Mouse (Mus musculus) MEL-GATA-1-ER (cell line): ENCODE measurements around the gene Ppp2r1b.
"Not testable (repeated sequence)": the region's sequence is repeated elsewhere in the genome, so short reads cannot be mapped to it uniquely, and the experiment has no call there.

ENCODE experiments used
- DNase-seq: peaks from one replicate; pipeline ENCODE4 v3.0.0-alpha.2; 2012; ENCODE audit warnings: low read depth; ENCODE audit errors: extremely low read depth

The Ppp2r1b gene

DNA sequence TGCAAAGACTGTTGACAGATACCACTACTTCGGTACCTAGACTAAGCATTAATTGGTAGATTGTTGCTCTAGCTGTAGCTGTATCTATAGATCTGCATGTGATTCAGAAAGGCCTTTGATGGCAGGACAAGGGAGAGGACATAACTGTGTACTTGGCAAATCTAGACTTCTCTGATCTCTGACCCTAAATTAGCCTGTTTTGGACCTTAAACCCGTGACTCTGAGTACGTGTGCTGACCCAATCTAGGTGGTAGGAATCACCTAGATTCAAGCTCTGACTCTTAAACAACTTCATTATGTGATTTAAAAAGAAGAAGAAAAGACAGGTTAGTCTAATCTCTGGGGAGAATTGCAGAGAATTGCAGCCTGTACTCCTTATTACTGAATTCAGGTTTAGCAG is at the start of gene Ppp2r1b:
TSS of gene Ppp2r1b (plus strand) at position 221 of the 400 bp plus-strand sequence.
- no peak for DNase-seq

GRCm38 (mm10) chr9:50796776-50797175 is 48.3 kb upstream of the Ppp2r1b start:
- no peak for DNase-seq

DNA sequence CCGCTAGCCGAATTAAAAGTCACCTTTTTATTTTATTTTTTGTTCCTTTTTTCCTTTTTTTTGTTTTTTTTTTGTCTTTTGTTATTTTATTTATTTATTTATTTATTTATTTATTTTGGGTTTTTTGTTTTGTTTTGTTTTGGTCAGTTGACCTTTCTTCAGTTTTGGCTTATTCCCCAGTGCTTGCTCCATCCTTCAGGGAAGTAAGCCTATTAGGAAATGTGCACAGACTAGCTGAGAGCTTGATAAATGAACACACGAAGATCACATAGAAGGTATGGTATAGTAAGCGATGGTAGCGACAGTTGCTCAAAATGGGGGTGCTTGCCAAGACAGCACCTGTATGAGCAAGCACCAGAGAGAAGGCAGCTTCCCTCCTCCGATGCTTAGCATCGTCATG is 47.5 kb upstream of the Ppp2r1b start:
- DNase-seq: no peak

DNA sequence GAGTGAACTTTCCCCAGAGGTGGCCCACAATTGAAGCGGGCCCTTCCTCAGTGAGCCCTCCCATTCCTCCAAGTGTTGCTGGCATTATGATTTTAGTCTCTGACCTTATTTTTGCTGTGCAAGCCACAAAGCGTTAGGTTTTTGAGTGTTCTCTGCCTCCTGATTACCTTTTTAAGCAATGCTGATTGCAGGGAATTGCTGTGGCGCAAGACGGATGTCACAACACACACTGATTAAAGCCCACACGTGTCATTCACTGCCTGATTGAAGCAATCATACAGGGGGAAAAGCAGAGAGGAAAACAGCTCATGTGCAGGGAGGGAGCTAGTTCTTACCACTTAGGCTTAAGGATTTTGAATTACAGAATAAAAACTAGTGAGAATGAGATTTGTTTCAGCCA is 46.7 kb upstream of the Ppp2r1b start:
- DNase-seq: no peak

GRCm38 (mm10) chr9:50800985-50801384 is 44.1 kb upstream of the Ppp2r1b start:
- peak; percentile 40 for DNase-seq

GRCm38 (mm10) chr9:50803055-50803671 is 41.9 kb upstream of the Ppp2r1b start:
- no peak for DNase-seq

GRCm38 (mm10) chr9:50808471-50808870 is 36.6 kb upstream of the Ppp2r1b start:
- DNase-seq: no peak

GRCm38 (mm10) chr9:50809146-50809545 is 36.0 kb upstream of the Ppp2r1b start:
- no peak for DNase-seq

GRCm38 (mm10) chr9:50811187-50811586 is 33.9 kb upstream of the Ppp2r1b start:
- DNase-seq: peak; percentile 88

DNA sequence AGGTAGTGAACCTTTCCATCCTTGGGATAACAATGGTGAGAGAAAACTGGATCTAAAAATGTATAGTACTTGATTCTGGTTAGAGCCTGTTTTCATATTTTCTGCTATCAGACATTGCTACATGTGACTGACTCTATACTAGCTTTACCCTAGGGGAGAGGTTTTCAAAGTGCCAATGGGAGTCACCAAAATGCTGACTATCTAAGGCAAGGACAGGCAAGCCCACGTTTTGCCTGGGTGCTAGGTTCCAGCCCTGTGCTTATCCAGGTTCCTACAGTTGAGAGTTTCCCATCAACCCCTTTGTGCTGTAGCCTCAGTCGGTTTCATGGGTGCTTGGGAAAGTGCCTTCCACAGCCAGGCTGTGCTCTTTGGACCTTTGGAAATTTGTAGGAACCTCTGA is 33.4 kb upstream of the Ppp2r1b start:
- DNase-seq: no peak

DNA sequence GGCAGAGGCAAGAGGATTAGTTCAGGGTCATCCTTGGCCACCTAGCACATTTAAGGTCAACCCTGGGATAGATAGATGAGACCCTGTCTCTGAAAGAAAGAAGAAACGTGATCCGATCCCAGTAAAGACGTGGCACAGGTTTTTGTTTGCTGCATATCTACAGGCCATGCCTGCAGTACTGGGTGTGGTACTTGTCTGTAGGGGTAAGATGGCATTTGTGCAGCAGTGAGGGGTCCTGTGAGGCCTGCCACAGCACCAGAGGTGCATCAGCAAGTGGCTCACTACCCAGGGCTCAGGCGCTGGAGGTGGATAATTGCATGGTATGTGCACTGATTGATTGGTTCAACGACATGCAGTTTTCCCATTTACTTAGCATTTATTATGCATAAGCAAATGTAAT is 31.3 kb upstream of the Ppp2r1b start:
- DNase-seq: no peak

DNA sequence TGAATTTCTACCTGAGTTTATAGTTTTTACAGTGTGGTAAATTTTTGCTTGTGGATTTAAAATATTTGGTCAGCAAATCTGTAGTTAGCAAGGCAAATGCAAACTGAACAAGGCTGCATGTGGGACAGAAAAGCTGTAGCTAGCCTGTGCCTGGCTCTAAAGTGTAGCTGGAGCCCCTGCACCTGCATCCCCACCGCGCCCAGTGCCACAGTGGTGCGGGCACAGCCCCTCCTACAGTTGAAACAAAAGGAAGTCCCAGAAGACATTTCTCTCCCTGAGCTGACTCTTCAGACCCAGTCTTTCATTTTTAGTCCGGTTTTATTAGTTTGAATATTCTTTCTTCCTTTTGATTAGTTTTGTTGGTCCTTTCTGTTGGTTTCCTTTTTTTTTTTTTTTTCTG is 29.4 kb upstream of the Ppp2r1b start:
- DNase-seq: no peak

GRCm38 (mm10) chr9:50816512-50816911 is 28.6 kb upstream of the Ppp2r1b start:
- DNase-seq: no peak

GRCm38 (mm10) chr9:50818050-50818449 is 27.1 kb upstream of the Ppp2r1b start:
- DNase-seq: no peak

DNA sequence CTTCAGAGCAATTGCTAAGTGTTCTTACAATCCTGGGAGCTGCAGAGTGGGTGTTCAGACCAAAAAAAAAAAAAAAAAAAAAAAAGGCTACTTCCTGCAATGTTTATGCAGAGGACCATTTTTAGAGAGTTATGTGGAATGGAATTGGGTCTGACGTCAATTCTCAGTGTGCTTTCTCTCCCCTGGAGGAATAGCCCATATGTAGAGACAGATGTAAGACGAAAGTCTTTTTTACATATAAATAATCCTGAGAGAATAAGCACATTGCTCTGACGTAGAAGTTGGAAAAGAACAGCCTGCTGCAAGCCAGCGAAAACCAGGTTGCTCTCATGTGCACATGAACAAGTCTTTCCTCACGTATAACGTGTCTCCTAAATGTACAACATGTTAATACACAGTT is 25.4 kb upstream of the Ppp2r1b start:
- no peak for DNase-seq

DNA sequence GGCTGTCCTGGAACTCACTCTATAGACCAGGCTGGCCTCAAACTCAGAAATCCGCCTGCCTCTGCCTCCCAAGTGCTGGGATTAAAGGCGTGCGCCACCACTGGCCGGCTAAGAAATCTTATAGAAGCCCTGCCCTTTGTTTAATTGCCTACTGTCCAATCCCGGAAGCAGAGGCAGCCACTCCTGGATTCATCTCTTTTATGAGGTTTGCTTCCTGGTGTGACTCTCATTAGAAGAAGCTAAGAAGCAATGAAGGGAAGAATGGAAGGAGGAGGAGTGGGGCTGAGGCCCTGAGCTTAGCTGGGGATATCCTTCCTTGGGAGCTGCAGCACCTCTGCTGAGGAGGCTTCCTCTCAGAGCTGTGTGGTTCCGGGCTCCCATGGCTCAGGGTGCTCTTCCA is 23.4 kb upstream of the Ppp2r1b start:
- DNase-seq: no peak

- no peak for DNase-seq
Observed at GRCm38 (mm10) chr9:50822216-50822615, 22.9 kb upstream of the Ppp2r1b start.

DNA sequence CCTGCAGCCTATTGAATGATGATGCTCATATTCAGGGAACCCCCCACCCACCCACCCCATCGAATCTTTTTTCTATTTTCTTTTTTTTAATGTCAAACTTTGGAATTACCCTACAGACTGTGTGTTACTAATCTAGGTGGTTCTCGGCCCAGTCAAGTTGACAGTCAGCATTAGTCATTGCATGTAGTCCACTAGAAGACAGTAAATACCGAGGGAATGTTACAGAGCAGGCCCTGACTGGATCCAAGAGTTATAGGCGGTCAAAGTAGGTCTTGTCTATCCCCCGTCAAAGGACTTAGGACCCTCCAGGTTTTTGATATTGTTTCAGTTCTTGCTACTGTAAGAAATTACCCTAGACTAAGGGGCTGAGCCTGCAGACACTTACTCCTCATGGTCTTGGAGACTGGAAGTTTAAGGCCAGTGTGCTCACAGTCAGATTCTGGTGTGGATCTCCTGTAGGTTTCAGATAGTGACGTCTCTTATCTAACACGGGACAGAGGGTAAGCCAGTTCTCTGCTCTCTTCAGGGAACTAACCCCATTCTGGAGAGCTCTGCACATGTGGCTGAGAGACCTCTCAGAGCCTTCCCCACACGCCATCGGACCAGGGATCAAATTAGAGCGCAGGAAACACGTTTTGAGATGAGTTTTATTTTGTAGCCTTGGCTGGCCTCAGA is 21.2 kb upstream of the Ppp2r1b start:
- DNase-seq: no peak

DNA sequence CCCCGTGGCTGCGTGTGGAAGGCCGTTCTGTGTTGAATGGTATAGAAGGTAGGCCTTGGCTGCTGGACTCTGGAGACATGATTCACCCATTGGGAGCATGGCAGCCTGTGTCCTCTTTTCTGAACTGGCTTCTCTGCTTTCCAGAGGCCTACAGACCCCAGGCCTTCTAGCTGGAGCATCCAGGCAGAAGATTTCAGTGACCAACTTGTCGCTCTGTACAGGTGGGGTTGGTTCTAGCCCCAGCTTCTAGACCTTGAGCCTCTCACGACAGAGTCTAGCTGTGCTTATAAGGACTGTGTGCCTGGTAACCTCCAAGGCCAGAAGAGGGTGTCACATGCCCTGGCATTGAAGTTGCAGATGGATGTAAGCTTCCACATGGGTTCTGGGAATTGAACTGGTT is 13.6 kb upstream of the Ppp2r1b start:
- DNase-seq: no peak

DNA sequence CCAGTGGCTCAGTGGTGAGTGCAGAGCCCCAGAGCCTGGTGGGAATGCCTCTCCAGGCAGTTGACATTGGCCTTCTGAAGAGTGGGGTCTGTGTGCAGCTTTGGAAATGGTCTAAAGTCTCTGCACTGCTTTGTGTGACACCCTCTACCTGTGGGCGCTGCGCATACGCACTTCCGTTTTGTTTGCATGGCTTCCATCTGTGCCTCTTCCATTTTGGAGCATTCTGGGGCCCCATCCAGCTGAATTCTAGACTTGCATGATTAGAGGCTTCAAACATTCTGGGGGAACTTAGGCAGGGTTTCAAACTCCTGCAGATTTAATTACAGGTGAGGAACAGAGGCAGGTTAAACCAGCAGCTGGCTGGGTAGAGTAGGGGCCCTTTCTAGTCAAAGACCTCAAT is 12.9 kb upstream of the Ppp2r1b start:
- no peak for DNase-seq

DNA sequence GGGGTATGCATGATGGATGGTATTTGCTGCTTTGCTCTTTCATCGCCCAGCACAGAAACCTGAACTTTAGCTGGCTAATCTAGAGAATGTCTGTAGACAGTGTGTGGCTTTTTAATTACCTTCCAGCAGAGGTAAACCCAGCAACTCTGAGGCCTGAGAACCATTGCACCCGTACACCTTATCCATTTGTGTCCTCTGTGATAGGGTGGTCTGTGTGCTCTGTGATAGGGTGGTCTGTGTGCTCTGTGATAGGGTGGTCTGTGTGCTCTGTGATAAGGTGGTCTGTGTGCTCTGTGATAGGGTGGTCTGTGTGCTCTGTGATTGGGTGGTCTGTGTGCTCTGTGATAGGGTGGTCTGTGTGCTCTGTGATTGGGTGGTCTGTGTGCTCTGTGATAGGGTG is 12.5 kb upstream of the Ppp2r1b start:
- not testable (repeated sequence) for DNase-seq

DNA sequence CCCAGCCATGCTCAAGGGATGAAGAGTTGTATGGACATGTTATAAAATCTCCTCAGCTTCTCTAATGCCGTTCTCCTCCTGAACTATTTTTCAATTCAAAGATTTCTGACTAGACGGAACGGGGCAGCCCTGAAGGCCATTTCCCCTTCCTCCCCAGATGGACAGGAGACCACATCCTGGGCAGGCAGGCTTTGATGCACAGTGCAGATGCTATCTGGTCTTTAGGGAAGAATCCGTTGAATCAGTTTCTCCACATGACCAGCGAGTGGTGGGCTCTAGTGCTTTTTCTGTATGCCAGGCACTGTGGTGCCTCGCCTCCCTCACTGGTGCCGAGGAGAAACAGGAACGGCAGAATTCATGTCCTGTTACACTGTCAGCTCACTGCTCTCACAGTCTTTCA is 11.3 kb upstream of the Ppp2r1b start:
- no peak for DNase-seq

DNA sequence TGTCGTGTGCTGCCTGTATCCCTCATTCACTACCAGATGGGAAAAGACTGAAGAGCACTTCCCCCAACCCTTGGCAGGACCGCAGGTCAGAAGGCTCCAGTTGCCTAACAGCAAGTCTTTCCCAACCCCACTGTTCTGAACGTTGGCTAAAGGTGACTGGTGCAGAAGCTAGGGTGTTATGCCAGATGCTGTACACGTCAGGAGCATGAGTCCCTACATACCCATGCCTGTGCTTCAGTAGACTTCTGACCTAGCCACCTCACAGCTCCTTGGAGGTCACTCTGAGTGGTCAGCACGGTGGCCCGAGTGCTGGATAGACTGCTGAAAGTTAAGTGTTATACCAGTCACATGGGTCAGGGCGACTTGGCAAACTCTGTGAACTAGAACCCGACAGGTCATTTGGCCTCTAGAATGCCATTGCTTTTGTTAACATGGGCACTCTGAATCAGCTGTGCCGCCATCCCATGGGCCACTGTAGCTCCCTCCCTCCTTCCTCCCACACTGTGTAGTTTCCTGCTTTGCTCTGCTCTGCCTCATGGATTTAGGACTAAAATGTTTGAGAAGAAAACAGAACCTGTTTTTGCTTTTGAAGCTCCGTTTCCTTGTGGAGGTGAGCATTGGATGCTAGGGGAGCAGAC is 9.9 kb upstream of the Ppp2r1b start:
- DNase-seq: no peak
